Mouse (Mus musculus) lung, embryonic 15.5 days (tissue): ENCODE measurements at regions not wholly inside any gene's neighbourhood (a gene's known extent, or its start where the extent isn't known, plus 50 kb on each side); places are given as distances from the start of the nearest gene placed in this dataset. TPM values are rescaled to one million over a fixed set of nuclear protein-coding genes. Genes with fewer than 3 reads are reported as not detected.

Experiments
- microRNA counts: library from miRNA; unstranded; fragments of <30 nt; microRNA quantifications from one replicate; lab custom pipeline; 2016
- microRNA-seq: library from miRNA; unstranded; fragments of <30 nt; microRNA quantifications from one replicate; pipeline ENCODE4, GENCODE M21; 2016

MicroRNAs in the stretch of these regions (microRNA counts, 519-probe panel; counts per million panel counts)
- microRNA mmu-miR-124 (lab: Ali Mortazavi, UCI) = 2,307 counts per million, percentile 35 among the panel's probes with 10 or more counts

Small RNA genes in the stretch of these regions (microRNA-seq; reads per million reads assigned to microRNA genes)
- gene Mir124a-1 (not detected), gene Mir3078 (not detected)
